Mouse (Mus musculus): ENCODE measurements around the gene Polrmt. TPM values are rescaled to one million over a fixed set of nuclear protein-coding genes. Genes with fewer than 3 reads are reported as not detected.
A peak's percentile ranks its signal among the peaks of the same experiment; 100 is the strongest.

The Polrmt gene
- polyA plus RNA-seq, 1 experiment = 74.7 TPM

- WGBS = 6% methylated on average over 6 of the region's 6 CpGs
- peak; percentile 39 to 45 for DNase-seq
- no peak overlapping the region for H3K27ac ChIP-seq (ENCODE audit: insufficient read depth, low read length)
Observed at GRCm38 (mm10) chr10:79723047-79723446, 23.3 kb downstream of the Polrmt start.

DNA sequence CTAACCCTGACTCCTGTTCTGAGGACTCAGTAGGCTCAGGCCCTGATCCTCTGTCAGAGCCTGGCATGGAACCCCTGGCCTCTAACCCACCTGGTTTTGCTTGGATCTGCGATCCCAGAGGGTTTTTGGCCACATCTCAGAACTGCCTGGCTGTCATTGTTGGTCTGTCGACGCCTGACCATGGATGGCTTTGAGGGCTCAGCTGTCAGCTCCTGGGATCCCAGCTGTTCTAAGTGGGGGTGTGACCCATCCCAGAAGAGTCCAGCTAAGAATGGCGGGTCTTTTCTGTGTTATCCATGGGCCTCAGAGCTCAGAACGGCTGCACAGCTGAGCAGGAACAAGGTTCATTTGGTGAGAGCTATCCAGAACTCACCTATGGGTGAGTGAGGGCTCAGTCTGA lies 25.3 kb downstream of the Polrmt start:
- DNase-seq = no peak
- TF ChIP-seq POLR2A (IDR thresholded peaks at IDR 0.05; ENCODE audit: borderline replicate concordance, insufficient read depth, low read length) = no peak
- no peak for TF ChIP-seq CTCF (IDR thresholded peaks at IDR 0.05; ENCODE audit: borderline replicate concordance, insufficient read depth, low read depth, low read length)
- H3K4me1 ChIP-seq (ENCODE audit: control insufficient read depth, insufficient read depth, low read length) = peaks cover 35% of the 10 kb centered on the region
- 38% methylated on average over 5 of the region's 5 CpGs for WGBS
- H3K27me3 ChIP-seq (ENCODE audit: control insufficient read depth, insufficient read depth, low read length) = no peaks in the 10 kb centered on the region
- no peak overlapping the region for H3K27ac ChIP-seq (ENCODE audit: insufficient read depth, low read length)
- no peak overlapping the region for H3K4me3 ChIP-seq (replicated peaks; ENCODE audit: insufficient read depth, low read depth, low read length)

More at GRCm38 (mm10) chr10:79723047-79723446, 23.3 kb downstream of the Polrmt start:
- no peak for TF ChIP-seq POLR2A (IDR thresholded peaks at IDR 0.05; ENCODE audit: borderline replicate concordance, insufficient read depth, low read length)
- TF ChIP-seq CTCF (IDR thresholded peaks at IDR 0.05; ENCODE audit: borderline replicate concordance, insufficient read depth, low read depth, low read length) = no peak
- Histone ChIP-seq H3K4me1 (ENCODE audit: control insufficient read depth, insufficient read depth, low read length) (peaks cover 29% of the 10 kb centered on the region), H3K4me3 (replicated peaks; ENCODE audit: insufficient read depth, low read depth, low read length) (no peak overlapping the region), H3K27me3 (ENCODE audit: control insufficient read depth, insufficient read depth, low read length) (no peaks in the 10 kb centered on the region)

- 0 out of 2 replicates have a peak overlapping the region, but pooled peaks have one; percentile 45 for H3K27ac ChIP-seq (ENCODE audit: insufficient read depth, low read length)
- TF ChIP-seq CTCF (IDR thresholded peaks at IDR 0.05; ENCODE audit: borderline replicate concordance, insufficient read depth, low read depth, low read length) (no peak), POLR2A (IDR thresholded peaks at IDR 0.05; ENCODE audit: borderline replicate concordance, insufficient read depth, low read length) (no peak)
- H3K4me1 ChIP-seq (ENCODE audit: control insufficient read depth, insufficient read depth, low read length) = peaks cover 30% of the 10 kb centered on the region
- H3K27me3 ChIP-seq (ENCODE audit: control insufficient read depth, insufficient read depth, low read length) = no peaks in the 10 kb centered on the region
- peak overlapping the region; percentile 87 for H3K4me3 ChIP-seq (replicated peaks; ENCODE audit: insufficient read depth, low read depth, low read length)
- peak; percentile 59 to 66 for DNase-seq
- 3% methylated on average over 43 of the region's 43 CpGs for WGBS
Observed at GRCm38 (mm10) chr10:79717640-79718357, 28.6 kb downstream of the Polrmt start.

GRCm38 (mm10) chr10:79716988-79717355 lies 29.4 kb downstream of the Polrmt start:
- peak overlapping the region; percentile 87 for H3K4me3 ChIP-seq (replicated peaks; ENCODE audit: insufficient read depth, low read depth, low read length)
- peaks cover 27% of the 10 kb centered on the region for H3K4me1 ChIP-seq (ENCODE audit: control insufficient read depth, insufficient read depth, low read length)
- H3K27ac ChIP-seq (ENCODE audit: insufficient read depth, low read length) = peak overlapping the region; percentile 55
- no peaks in the 10 kb centered on the region for H3K27me3 ChIP-seq (ENCODE audit: control insufficient read depth, insufficient read depth, low read length)
- under 1% methylated on average over 44 of the region's 44 CpGs for WGBS
- TF ChIP-seq POLR2A (IDR thresholded peaks at IDR 0.05; ENCODE audit: borderline replicate concordance, insufficient read depth, low read length) (no peak), CTCF (IDR thresholded peaks at IDR 0.05; ENCODE audit: borderline replicate concordance, insufficient read depth, low read depth, low read length) (no peak)
- peak; percentile 75 to 78 for DNase-seq

DNA sequence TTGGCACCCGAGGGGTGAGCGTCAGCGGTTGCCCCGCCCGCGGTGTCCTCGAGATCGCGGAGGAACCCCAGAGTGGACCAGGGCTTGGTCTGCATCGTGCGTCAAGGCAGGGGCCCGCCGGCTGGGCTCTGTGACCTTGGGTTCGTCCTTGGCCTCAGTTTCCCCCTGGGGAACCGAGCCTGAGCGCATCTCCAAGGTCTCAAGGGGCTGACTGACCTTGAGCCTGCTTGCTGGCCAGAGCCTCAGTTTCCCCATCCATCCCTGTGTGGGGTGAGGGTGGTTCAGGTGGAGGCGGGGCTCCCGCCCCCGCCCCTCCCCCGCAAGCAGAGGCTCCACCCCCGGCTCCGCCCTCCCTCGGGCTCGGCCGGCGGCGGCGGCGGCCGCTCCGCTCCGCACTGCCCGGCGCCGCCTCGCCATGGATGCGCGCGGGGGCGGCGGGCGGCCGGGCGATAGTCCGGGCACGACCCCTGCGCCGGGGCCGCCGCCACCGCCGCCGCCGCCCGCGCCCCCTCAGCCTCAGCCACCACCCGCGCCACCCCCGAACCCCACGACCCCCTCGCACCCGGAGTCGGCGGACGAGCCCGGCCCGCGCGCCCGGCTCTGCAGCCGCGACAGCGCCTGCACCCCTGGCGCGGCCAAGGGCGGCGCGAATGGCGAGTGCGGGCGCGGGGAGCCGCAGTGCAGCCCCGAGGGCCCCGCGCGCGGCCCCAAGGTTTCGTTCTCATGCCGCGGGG lies 30.0 kb downstream of the Polrmt start, which contains the start of gene Hcn2:
Gene Hcn2 (plus strand): TSS at position 381 of the 734 bp plus-strand sequence.
- Histone ChIP-seq H3K27ac (ENCODE audit: insufficient read depth, low read length) (peak within 1 kb of the TSS; percentile 67), H3K27me3 (ENCODE audit: control insufficient read depth, insufficient read depth, low read length) (no peaks in the 10 kb centered on the region), H3K4me3 (replicated peaks; ENCODE audit: insufficient read depth, low read depth, low read length) (peak within 1 kb of the TSS; percentile 88), H3K4me1 (ENCODE audit: control insufficient read depth, insufficient read depth, low read length) (peaks cover 24% of the 10 kb centered on the region)
- WGBS = 1% methylated on average over 69 of the region's 91 CpGs
- TF ChIP-seq CTCF (IDR thresholded peaks at IDR 0.05; ENCODE audit: borderline replicate concordance, insufficient read depth, low read depth, low read length) (no peak), POLR2A (IDR thresholded peaks at IDR 0.05; ENCODE audit: borderline replicate concordance, insufficient read depth, low read length) (0 out of 2 replicates have a peak, but pooled peaks have one; percentile 24)
- peak; percentile 69 to 74 for DNase-seq

DNA sequence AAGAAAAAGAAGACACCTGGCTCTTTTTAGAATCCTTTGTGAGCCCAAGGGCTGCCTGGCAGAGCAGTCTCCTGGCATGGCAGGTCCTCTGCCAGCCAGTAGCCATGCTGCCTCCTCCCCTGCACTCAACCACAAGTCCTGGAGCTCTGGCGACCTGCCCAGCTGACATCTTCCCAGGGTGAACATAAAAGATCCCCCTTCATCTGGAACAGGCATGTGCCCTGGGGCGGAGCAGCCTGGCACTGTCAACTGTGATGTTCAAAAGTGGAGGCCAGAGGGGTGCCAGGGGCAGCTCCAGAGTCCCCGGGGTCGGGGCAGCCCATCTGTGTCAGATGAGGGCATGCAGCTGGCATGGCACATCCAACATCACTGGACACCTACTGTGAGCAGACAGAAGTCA lies 31.4 kb downstream of the Polrmt start:
- TF ChIP-seq POLR2A (IDR thresholded peaks at IDR 0.05; ENCODE audit: borderline replicate concordance, insufficient read depth, low read length) (no peak), CTCF (IDR thresholded peaks at IDR 0.05; ENCODE audit: borderline replicate concordance, insufficient read depth, low read depth, low read length) (no peak)
- WGBS = 16% methylated on average over 4 of the region's 4 CpGs
- Histone ChIP-seq H3K27me3 (ENCODE audit: control insufficient read depth, insufficient read depth, low read length) (no peaks in the 10 kb centered on the region), H3K27ac (ENCODE audit: insufficient read depth, low read length) (no peak overlapping the region), H3K4me3 (replicated peaks; ENCODE audit: insufficient read depth, low read depth, low read length) (no peak overlapping the region), H3K4me1 (ENCODE audit: control insufficient read depth, insufficient read depth, low read length) (peaks cover 21% of the 10 kb centered on the region)
- no peak for DNase-seq

DNA sequence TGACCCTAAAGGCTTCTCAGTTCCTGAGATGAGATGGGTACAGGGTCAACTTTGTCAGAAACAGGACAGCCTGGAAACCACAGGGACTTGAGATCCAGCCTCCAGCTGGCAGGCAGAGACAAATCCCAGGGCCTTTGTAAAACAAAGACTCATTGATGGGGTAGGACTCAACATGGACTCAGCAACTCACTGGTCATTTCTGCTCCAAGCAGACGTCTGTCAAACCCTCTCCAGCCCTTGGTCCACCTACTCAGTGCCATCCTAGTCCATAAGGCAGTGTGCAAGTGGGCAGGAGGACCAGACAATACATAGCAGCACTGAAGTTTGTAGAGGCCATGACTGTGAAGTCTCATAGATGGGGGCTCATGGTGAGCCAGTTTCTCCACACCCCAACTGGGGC lies 33.2 kb downstream of the Polrmt start:
- 12% methylated on average over 1 of the region's 1 CpGs for WGBS
- no peak overlapping the region; the same call in 1 of the 2 replicates for H3K27ac ChIP-seq (ENCODE audit: insufficient read depth, low read length)
- no peak overlapping the region for H3K4me3 ChIP-seq (replicated peaks; ENCODE audit: insufficient read depth, low read depth, low read length)
- TF ChIP-seq CTCF (IDR thresholded peaks at IDR 0.05; ENCODE audit: borderline replicate concordance, insufficient read depth, low read depth, low read length) (no peak), POLR2A (IDR thresholded peaks at IDR 0.05; ENCODE audit: borderline replicate concordance, insufficient read depth, low read length) (no peak)
- no peak for DNase-seq
- no peaks in the 10 kb centered on the region for H3K27me3 ChIP-seq (ENCODE audit: control insufficient read depth, insufficient read depth, low read length)
- peaks cover 30% of the 10 kb centered on the region for H3K4me1 ChIP-seq (ENCODE audit: control insufficient read depth, insufficient read depth, low read length)
